Mouse (Mus musculus): ENCODE data around the gene Capg.

DNA sequence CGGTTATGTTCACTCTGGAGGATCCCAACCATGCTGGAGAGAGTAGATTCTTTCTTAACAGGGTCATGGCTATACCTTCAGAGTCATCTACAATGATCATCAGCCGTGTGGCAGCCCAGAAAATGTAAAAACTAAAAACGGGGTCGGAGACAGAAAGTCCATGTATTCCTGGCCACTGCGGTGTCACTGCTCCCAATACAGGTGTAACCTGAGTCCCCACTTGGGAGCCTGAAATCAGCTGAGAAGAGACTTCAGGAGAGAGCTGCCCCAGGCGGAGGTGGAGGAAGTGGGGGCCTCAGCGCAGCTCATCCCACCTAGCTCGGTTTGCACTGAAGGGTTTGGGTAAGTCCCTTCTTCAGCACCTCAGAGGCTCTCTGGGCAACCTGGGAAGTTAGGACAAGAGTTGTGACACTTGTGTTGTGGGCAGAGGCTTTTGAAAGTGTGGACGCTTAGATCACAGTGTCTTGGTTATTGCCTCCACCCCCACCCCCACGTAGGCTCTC, 6.1 kb upstream of the Capg start:
- TF ChIP-seq CTCF (IDR thresholded peaks at IDR 0.05; ENCODE audit: low read depth) (no peak), EP300 (optimal IDR thresholded peaks at IDR 0.05) (no peak)

Data from stomach, postnatal 0 days (tissue).